In the genomic region with DNA sequence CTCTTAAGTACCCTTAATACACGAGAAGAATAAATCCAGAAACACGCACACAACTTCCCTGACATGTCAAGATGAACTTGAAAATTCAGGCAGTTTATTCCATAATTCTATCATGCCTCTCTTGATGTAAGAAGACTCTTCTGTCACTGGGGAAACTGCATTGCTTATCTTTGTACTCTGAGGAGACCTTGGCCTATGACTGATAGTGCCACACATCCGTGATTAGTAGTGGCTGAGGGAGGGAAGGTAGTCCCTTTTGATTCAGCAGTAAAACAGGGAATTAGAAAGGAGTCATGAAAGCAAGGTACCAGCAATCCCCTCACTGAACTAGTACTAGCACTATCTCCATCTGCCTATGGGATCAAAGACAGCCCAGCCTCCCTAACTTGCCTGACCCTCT, we compare ENCODE assay signal across 17 mouse cellular contexts.
"Had no signal": no experiment of that assay in that cellular context is flagged by ENCODE, and none has a peak within 500 bp of the region (broad histone marks: within the 10 kb centered on the region; RNA-seq: fewer than 3 reads in every experiment).

No protein-coding gene starts in this region.

- H3K27ac ChIP-seq: kidney, postnatal 0 days; limb, embryonic 15.5 days; midbrain, embryonic 12.5 days; neural tube, embryonic 15.5 days; stomach, postnatal 0 days had no signal

- H3K4me1 ChIP-seq: limb, embryonic 15.5 days had no signal

- H3K4me2 ChIP-seq: limb, embryonic 15.5 days; lung, embryonic 14.5 days; midbrain, embryonic 12.5 days; neural tube, embryonic 15.5 days had no signal

- DNase-seq: kidney, adult 11 months; kidney, adult 9 months; kidney, postnatal 36 days; layer of hippocampus, adult 9-11 months; layer of hippocampus, postnatal 36 days; lung, embryonic 14.5 days; lung, postnatal 10 days; lung, postnatal 4 days; right cerebral cortex, adult 18-20 months; thymus, postnatal 4 days had no signal

- H3K36me3 ChIP-seq: limb, embryonic 15.5 days; midbrain, embryonic 12.5 days; neural tube, embryonic 15.5 days had no signal

- H3K9ac ChIP-seq: limb, embryonic 15.5 days; lung, embryonic 14.5 days; midbrain, embryonic 12.5 days; neural tube, embryonic 15.5 days had no signal

- H3K27me3 ChIP-seq: limb, embryonic 15.5 days; megakaryocyte, embryonic 14.5 days; midbrain, embryonic 12.5 days; neural tube, embryonic 15.5 days had no signal

- H3K4me3 ChIP-seq: limb, embryonic 15.5 days; megakaryocyte, embryonic 14.5 days; midbrain, embryonic 12.5 days; myocyte; neural tube, embryonic 15.5 days had no signal

- H3K9me3 ChIP-seq: limb, embryonic 15.5 days; megakaryocyte, embryonic 14.5 days; midbrain, embryonic 12.5 days; neural tube, embryonic 15.5 days had no signal
